Mouse (Mus musculus) testis, adult 2 months (tissue): Measurements from ENCODE around the gene Gm16253. TPM values are rescaled to one million over a fixed set of nuclear protein-coding genes. Genes with fewer than 3 reads are reported as not detected.
"Not testable (repeated sequence)": the region's sequence is repeated elsewhere in the genome, so short reads cannot be mapped to it uniquely, and the experiment has no call there.

Experiments
- H3K27ac ChIP-seq: fragments of 200-500 bp; 2 replicates; pipeline ENCODE4 v1.5.1; 2012; ENCODE audit warnings: low read depth, low read length; ENCODE audit not compliant: control insufficient read depth, insufficient read depth
- H3K27me3 ChIP-seq: fragments of 200-500 bp; 2 replicates; pipeline ENCODE4 v1.6.1; 2012; ENCODE audit warnings: mild to moderate bottlenecking, low read length, moderate library complexity; ENCODE audit not compliant: control insufficient read depth, insufficient read depth
- H3K36me3 ChIP-seq: fragments of 200-500 bp; 2 replicates; pipeline ENCODE4 v1.6.1; 2012; ENCODE audit warnings: mild to moderate bottlenecking, low read length; ENCODE audit not compliant: control insufficient read depth, insufficient read depth
- H3K4me1 ChIP-seq: fragments of 200-500 bp; 2 replicates; pipeline ENCODE4 v1.6.1; 2012; ENCODE audit warnings: low read length; ENCODE audit not compliant: control insufficient read depth, insufficient read depth
- H3K4me3 ChIP-seq: fragments of 200-500 bp; 2 replicates; pipeline ENCODE4 v1.5.1; 2012; ENCODE audit warnings: low read depth, mild to moderate bottlenecking, low read length, moderate library complexity, mixed read lengths; ENCODE audit not compliant: control insufficient read depth
- CTCF ChIP-seq: fragments of 200-500 bp; IDR thresholded peaks from 2 replicates; pipeline ENCODE4 v1.5.1; 2012; ENCODE audit warnings: low read depth, mild to moderate bottlenecking, inconsistent platforms, low read length, moderate library complexity; ENCODE audit not compliant: control insufficient read depth, insufficient read depth, insufficient replicate concordance
- POLR2A ChIP-seq: fragments of 200-500 bp; IDR thresholded peaks from 2 replicates; pipeline ENCODE4 v1.6.1; 2012; ENCODE audit warnings: low read depth, mild to moderate bottlenecking, inconsistent platforms, low read length, moderate library complexity; ENCODE audit not compliant: control insufficient read depth
- polyA plus RNA-seq: library from polyadenylated mRNA; depleted of rRNA; stranded (reverse); fragments of >200 nt; gene quantifications from 2 replicates; pipeline ENCODE4 v1.2.3, GENCODE M21; 2012

Gene Gm16253
- polyA plus RNA-seq, 1 experiment: not detected

DNA sequence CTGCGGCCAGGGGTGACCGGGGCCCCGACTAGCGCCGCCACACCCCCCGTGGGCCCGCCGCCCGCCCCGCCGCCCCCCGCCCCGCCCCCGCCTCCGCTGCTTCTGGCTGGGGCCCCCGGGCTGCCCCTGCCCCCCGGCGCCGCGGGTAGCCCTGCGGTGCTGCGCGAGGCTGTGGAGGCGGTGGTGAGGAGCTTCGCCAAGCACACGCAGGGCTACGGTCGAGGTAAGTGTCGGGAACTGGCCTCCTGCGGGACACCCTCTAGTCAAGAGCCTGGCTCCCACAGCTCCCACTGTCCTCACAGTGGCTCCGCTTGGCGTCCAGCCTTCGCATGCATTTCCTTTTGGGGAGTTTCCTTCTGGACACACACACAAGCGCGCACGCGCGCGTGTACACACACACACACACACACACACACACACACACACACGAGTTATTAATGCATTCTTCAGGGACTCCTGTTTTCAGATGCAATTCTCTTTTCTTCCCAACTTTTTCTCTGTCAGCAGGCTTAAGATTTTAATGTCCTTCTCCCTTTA, 24.5 kb downstream of the Gm16253 start:
- H3K27me3 ChIP-seq: no peaks in the 10 kb centered on the region
- no peak for TF ChIP-seq CTCF
- no peak; the same call in 1 of the 2 replicates for TF ChIP-seq POLR2A
- H3K4me3 ChIP-seq: peak overlapping the region; percentile 87
- H3K27ac ChIP-seq: peak overlapping the region; percentile 64
- no peaks in the 10 kb centered on the region for H3K36me3 ChIP-seq
- H3K4me1 ChIP-seq: peaks cover 18% of the 10 kb centered on the region

DNA sequence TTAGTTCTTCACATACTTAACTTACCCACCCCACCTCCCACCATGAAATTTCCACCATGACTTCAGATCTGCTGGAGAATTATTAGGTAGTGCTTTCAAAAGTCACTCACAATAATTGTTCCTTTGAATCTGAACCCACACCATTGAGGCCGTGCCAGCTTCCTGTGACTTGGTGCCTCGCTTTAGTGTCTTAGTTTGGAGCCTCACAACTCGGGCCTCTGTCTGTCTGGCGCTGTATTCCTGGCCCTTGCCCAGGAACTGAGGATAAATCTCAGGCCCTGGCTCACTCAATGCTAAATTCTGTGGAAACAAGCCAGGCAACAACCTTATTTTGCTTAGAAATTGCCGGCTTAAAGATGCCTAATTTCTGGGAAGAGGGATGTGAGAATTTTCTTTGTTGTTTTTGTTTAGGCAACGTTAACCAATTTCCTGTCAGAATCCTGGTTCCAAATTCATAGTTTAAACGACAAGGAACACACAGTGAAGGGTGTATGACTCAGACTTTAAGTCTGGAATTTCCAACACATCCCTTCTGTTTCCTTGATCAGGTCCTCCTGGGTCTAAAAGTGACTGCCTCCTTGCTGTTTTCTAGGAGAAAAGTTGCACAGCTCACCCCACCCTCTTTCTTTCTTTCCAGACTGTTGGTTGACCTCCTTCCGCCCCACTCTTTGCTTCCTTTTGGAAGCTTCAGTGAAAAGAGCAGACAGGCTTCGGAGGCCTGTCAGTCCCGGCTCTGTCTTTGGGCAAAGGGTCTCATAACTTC, 25.3 kb downstream of the Gm16253 start:
- Histone ChIP-seq H3K4me1 (peaks cover 11% of the 10 kb centered on the region), H3K27me3 (no peaks in the 10 kb centered on the region), H3K36me3 (no peaks in the 10 kb centered on the region), H3K4me3 (no peak overlapping the region), H3K27ac (peak overlapping the region; percentile 64)
- TF ChIP-seq CTCF: no peak
- TF ChIP-seq POLR2A: no peak

DNA sequence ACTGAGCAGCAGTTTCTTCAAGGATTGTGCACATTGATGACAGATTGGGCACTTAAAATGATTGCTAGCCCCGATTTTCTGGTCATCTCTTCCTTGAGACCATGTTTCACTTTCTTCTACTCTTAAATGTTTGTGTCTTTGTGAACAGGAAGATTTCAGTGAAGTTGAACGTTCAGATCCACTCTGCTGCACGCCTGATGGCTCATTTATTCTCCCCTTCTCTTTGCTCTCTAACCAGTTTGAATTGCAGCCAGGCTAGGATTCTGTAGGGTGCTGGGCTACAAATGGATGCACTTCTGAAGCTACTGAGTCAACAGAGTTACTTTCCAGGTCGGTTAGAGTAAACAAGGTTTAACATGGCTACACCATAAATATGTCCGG, 25.9 kb downstream of the Gm16253 start:
- H3K27ac ChIP-seq: no peak overlapping the region
- H3K4me3 ChIP-seq: no peak overlapping the region
- no peaks in the 10 kb centered on the region for H3K27me3 ChIP-seq
- TF ChIP-seq POLR2A: no peak
- TF ChIP-seq CTCF: no peak
- no peaks in the 10 kb centered on the region for H3K36me3 ChIP-seq
- H3K4me1 ChIP-seq: peaks cover 5% of the 10 kb centered on the region

DNA sequence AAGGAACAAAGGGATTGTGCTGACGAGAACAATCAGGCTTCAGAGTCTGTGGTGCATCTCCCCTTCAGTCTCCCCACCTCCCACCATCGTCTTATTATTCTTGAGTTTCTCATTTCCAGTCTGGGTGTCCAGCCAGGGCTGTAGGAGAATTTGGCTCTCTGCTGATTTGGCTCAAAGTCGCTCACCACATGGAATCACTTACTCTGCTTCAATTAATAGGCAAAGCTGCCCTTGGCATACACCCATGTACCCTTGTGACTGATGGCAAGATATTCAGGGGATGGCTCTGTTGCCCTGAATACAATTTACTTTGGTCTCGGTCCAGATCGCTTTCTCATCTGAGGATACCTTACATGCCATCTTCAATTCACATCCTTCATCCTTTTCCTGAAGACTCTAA, 26.5 kb downstream of the Gm16253 start:
- no peak for TF ChIP-seq POLR2A
- TF ChIP-seq CTCF: no peak
- H3K4me3 ChIP-seq: no peak overlapping the region
- peaks cover 3% of the 10 kb centered on the region for H3K4me1 ChIP-seq
- no peaks in the 10 kb centered on the region for H3K27me3 ChIP-seq
- no peaks in the 10 kb centered on the region for H3K36me3 ChIP-seq
- H3K27ac ChIP-seq: no peak overlapping the region

DNA sequence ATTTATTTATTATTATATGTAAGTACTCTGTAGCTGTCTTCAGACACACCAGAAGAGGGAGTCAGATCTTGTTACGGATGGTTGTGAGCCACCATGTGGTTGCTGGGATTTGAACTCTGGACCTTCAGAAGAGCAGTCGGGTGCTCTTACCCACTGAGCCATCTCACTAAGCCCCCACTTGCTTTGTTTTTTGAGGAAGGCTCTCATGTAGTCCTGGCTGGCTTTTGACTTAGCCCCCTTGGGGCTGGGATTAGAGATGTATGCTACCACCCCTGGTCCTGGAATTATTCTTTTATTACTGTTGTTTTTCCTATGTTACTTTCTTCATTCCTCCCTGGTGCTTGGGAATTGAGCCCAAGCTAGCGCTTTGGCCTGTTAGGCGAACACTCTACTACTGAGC, 29.2 kb downstream of the Gm16253 start:
- H3K36me3 ChIP-seq, H3K27ac ChIP-seq, H3K4me1 ChIP-seq, H3K4me3 ChIP-seq, H3K27me3 ChIP-seq: not testable (repeated sequence)

DNA sequence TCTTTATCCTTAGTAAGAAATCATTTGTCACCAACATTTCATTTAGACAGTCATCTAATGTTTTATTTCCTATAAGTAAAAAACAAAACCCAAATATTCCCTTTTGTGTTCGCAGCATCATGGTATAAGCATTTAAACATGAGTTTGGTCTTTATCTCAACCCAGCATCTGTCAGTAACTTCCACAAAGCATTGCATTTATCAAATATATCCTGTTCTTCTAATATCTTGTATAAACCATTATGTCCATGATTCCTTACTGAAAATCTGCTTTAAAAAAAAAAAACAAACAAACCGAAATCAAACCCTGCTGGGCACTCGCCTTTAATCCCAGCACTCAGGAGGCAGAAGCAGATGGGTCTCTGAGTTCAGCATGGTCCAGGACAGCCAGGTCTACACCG, 29.8 kb downstream of the Gm16253 start:
- H3K27me3 ChIP-seq: no peaks in the 10 kb centered on the region
- no peaks in the 10 kb centered on the region for H3K4me1 ChIP-seq
- TF ChIP-seq POLR2A (no peak), CTCF (no peak)
- no peak overlapping the region for H3K27ac ChIP-seq
- H3K4me3 ChIP-seq: no peak overlapping the region
- no peaks in the 10 kb centered on the region for H3K36me3 ChIP-seq

DNA sequence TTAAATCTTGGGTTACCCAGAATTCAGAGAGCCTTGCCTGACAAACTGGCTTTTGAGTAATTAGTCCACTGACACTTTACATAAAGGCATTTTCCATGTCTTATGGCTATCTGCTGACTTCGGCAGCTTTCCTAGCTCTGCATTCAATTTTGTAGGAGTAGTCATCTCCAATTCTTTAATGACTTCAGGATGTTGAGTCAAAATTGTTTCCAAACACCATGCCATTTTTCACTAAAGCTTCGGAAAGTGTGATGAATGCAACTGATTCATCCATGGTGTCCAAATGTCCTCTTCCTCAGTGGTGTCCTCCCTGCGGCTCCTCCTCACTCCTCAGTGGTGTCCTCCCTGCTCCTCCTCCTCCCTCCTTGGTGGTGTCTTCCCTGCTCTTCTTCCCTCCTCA, 41.2 kb downstream of the Gm16253 start:
- no peak overlapping the region for H3K4me3 ChIP-seq
- TF ChIP-seq CTCF (no peak), POLR2A (no peak)
- H3K36me3 ChIP-seq: no peaks in the 10 kb centered on the region; the same call in 1 of the 2 replicates
- no peaks in the 10 kb centered on the region for H3K27me3 ChIP-seq
- no peaks in the 10 kb centered on the region for H3K4me1 ChIP-seq
- H3K27ac ChIP-seq: no peak overlapping the region

DNA sequence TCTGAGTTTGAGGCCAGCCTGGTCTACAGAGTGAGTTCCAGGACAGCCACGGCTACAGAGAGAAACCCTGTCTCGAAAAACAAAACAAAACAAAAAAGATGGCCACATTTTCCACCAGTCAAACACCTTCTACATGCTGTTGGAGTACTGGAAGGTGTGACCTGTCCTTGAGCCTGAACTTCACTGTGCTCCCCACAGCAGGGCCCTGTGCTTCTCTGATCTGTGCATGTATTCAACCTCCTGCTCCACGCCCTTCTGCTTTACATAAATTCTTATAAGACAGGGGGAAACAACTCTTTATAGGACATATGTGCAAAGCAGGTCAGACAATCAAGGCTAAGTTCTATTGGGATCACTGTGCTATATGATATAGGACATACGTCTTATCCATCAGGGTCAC, 46.4 kb downstream of the Gm16253 start:
- no peaks in the 10 kb centered on the region for H3K4me1 ChIP-seq
- no peak overlapping the region for H3K27ac ChIP-seq
- H3K4me3 ChIP-seq: no peak overlapping the region
- TF ChIP-seq CTCF (no peak), POLR2A (no peak)
- H3K27me3 ChIP-seq: no peaks in the 10 kb centered on the region
- H3K36me3 ChIP-seq: no peaks in the 10 kb centered on the region; the same call in 1 of the 2 replicates
